Mouse (Mus musculus): ENCODE data around the gene Pigq. TPM values are rescaled to one million over a fixed set of nuclear protein-coding genes. Genes with fewer than 3 reads are reported as not detected.

The Pigq gene
- 141 and 146 TPM in 2 replicates for polyA plus RNA-seq (2012; rRNA removed)

GRCm38 (mm10) chr17:25944366-25945163 is at the start of gene Pigq, which contains the start of gene Nhlrc4:
TSS of gene Pigq (minus strand) at chr17:25944936.
TSS of gene Nhlrc4 (minus strand) at chr17:25944961.
- DNase-seq (ENCODE audit: extremely low spot score in 1 of 2, low spot score in 1 of 2): no peak

GRCm38 (mm10) chr17:25993489-25993888 is 48.8 kb upstream of the Pigq start:
- no peak for DNase-seq (ENCODE audit: extremely low spot score in 1 of 2, low spot score in 1 of 2)

DNA sequence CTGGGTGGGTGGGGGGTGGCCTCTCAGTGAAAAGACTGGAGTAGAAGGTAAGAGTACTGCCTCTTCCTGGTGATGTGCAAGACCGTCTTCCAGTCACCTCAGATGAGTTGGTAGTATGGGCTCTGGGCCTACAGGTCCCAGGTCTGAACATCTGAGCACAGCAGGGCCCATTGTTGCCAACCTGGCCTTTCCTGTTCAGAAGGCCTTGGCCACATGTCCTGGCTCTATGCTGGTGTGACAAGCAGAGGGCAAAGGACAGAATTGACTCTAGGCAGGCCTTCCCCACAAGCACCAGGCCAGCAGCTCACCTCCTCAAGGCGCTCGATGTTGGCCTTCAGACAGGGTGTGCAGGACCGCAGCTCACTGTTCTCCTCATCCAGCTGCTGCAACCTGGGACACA is 47.5 kb upstream of the Pigq start:
- DNase-seq (ENCODE audit: extremely low spot score in 1 of 2, low spot score in 1 of 2): no peak

DNA sequence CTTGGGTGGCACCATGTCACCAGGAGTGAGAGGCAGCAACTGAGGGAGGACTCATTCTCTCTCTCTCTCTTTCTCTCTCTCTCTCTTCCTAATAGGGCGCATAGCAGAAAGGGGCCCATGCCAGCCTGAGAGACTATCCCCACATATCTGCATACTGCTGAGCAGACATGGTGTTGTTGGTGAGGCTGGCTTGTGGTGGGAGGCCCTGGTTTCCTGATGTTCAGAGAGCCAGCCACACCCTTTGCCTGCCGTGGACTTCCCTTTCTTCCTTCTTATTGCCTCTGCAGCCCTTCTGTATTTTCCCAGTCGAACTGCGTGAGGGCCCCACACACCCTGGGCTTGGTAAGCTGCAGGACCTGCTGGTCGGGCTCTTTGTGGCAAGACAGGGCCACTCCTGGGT is 45.6 kb upstream of the Pigq start:
- DNase-seq (ENCODE audit: extremely low spot score in 1 of 2, low spot score in 1 of 2): no peak

- DNase-seq (ENCODE audit: extremely low spot score in 1 of 2, low spot score in 1 of 2): peak; percentile 95 to 97
Observed at GRCm38 (mm10) chr17:25985306-25986294, 40.9 kb upstream of the Pigq start, which contains the start of gene Capn15. TSS of gene Capn15 (minus strand) at chr17:25985796.

DNA sequence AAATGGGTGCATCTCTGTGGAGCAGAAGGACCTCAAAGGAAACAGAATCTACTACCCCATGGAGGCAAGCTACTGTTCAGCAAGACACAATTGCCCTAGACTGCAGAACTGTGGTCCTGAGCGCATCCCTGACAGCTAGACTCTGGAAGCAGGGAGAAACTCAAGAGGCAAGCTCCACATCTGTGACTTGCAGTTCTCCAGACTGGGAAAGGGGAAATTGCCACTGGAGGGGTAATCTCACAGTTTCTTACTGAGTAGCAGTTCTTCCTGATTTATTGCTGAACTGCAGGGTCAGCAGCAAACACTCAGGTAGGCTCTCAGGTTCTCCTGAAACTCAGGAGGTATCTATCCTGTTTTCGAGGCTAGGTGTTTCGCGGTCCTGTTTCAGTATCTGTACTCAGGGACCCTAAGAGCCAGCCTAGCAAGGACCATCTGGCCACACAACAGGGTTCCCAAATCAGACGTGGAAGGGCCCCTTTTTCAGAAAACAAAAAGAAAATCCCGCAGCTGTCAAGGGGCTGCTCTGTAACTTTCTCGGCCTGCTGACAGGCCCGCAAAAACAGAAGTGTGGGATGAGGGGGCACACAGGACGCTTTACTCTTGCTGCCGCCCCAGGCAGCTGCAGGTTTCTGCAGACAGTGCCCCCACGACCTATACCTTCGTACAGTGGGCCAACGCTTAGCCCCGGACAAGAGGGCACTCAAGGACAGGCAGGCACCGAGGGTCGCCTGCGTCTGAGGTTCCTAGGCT is 40.0 kb upstream of the Pigq start:
- peak in 1 of 2 experiments; percentile 16 for DNase-seq (ENCODE audit: extremely low spot score in 1 of 2, low spot score in 1 of 2)

GRCm38 (mm10) chr17:25984066-25984465 is 39.3 kb upstream of the Pigq start:
- DNase-seq (ENCODE audit: extremely low spot score in 1 of 2, low spot score in 1 of 2): no peak

GRCm38 (mm10) chr17:25982913-25983312 is 38.2 kb upstream of the Pigq start:
- DNase-seq (ENCODE audit: extremely low spot score in 1 of 2, low spot score in 1 of 2): no peak

- DNase-seq (ENCODE audit: extremely low spot score in 1 of 2, low spot score in 1 of 2): peak in 1 of 2 experiments; percentile 49
Observed at GRCm38 (mm10) chr17:25980854-25981253, 36.1 kb upstream of the Pigq start.

GRCm38 (mm10) chr17:25979829-25980738 is 35.3 kb upstream of the Pigq start:
- no peak for DNase-seq (ENCODE audit: extremely low spot score in 1 of 2, low spot score in 1 of 2)

GRCm38 (mm10) chr17:25970954-25971707 is 26.4 kb upstream of the Pigq start:
- DNase-seq (ENCODE audit: extremely low spot score in 1 of 2, low spot score in 1 of 2): no peak

DNA sequence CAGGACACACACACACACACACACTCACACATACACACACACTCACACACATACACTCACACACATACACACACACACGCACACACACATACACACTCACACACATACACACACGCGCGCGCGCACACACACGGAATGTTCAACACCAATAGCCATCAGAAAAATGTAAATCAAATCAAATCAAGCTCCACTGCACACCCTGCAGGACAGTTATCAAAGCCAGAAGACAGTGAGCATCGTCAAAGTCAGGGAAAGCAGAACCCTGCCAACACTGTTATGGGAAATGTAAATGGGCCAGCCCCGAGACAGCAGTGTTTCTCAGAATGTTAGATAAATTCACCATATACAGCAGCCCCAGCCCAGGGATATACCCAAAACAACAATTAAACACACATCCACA is 25.7 kb upstream of the Pigq start:
- no peak for DNase-seq (ENCODE audit: extremely low spot score in 1 of 2, low spot score in 1 of 2)

GRCm38 (mm10) chr17:25968176-25968575 is 23.4 kb upstream of the Pigq start:
- DNase-seq (ENCODE audit: extremely low spot score in 1 of 2, low spot score in 1 of 2): no peak

DNA sequence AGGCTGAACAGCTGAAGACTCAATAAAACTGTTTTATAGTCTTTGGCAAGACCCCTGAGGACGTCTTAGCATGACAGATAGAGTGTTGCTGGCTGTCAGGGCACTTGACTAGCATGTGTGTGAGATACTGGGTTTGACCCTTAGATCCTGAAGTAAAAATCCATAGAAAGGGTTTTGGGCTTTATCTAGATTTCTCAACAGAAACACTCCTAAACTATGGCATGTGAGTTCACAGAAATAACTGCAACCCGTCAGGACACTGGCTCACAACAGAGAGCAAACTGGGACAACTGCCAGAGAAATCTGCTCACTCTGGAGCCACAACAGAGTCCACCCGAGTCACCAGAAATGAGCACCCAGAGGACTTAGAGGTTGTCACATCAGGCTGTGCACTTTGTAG is 22.9 kb upstream of the Pigq start:
- DNase-seq (ENCODE audit: extremely low spot score in 1 of 2, low spot score in 1 of 2): peak in 1 of 2 experiments; percentile 14

- no peak for DNase-seq (ENCODE audit: extremely low spot score in 1 of 2, low spot score in 1 of 2)
Observed at GRCm38 (mm10) chr17:25964271-25964670, 19.5 kb upstream of the Pigq start.

DNA sequence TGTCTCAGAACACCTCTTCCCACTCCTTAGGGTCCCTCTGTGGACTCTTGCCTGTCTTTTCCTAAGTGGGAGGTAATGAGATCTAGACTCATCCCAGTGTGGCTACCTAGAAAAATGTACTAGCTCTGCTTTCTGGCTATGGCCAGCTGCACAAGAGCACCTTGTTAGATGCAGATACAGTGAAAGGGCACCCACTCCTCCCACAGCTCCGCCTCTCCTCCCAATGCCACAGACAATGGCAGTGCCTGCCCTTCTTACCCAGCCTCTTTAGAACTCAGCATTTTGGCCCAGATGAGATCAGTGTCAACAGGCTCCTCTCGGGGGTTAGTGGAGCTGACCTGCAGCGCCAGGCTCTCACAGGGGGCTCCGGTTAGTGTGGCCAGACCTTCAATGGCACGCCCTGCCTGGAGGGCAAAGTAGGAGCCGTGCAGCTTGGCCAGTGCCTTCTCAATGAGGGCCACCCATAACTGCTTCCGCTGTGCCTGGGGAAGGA is 17.7 kb upstream of the Pigq start:
- no peak for DNase-seq (ENCODE audit: extremely low spot score in 1 of 2, low spot score in 1 of 2)

- DNase-seq (ENCODE audit: extremely low spot score in 1 of 2, low spot score in 1 of 2): no peak
Observed at GRCm38 (mm10) chr17:25961566-25961965, 16.8 kb upstream of the Pigq start.

- no peak for DNase-seq (ENCODE audit: extremely low spot score in 1 of 2, low spot score in 1 of 2)
Observed at GRCm38 (mm10) chr17:25959630-25960467, 15.1 kb upstream of the Pigq start.
